Mouse (Mus musculus) stomach, postnatal 0 days (tissue): ENCODE results near the gene Txndc11.

Experiments
- CTCF ChIP-seq: IDR thresholded peaks from 2 replicates; pipeline ENCODE4 v1.5.1; 2016; ENCODE audit warnings: antibody characterized with exemption, low read depth, mild to moderate bottlenecking, moderate library complexity
- EP300 ChIP-seq: optimal IDR thresholded peaks from 2 replicates; pipeline ENCODE3; 2016; ENCODE audit warnings: antibody characterized with exemption

DNA sequence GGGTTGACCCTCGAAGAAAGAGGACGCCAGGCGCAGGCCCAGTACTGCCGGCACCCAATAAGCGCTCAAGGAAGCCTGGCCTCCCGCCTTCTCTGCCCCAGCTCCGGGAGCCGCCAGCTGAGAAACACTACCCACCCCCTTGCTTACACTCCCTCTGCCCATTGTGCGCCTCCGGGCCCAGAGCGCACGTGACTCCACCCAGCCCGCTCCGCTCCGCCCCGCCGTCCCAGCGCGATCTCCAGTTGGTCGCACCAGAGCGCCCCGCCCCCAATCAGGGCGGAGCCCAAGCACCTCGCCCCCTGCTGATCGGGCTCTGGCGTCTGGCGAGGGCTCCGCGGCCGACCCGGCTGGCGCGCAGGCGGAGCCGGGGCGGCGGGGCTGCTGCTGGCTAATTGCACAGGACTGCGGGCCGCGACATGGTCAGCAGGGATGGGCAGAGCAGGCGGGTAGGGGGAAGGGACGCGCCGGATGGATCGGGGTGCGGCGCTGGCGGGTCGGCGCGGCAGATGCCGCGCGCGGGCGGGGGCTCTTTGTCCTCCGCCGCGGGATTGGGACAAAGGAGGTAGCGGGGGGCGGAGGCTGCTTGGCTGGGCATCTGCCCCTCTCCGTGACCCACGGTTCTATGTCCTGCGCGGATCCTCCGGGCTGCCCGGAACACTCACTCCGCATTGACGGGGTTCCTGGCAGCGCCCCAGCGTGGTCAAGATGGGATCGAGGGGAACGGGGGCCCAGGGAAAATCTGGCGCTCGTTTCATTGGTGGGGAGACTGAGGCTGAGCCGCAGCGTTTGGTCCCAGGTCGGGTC, 68.2 kb downstream of the Txndc11 start, which contains the start of gene Litaf:
- no peak for TF ChIP-seq EP300
- peak; percentile 62 for TF ChIP-seq CTCF
